12 mouse cellular contexts compared by ENCODE assay signal in genomic region chr9:90232781-90233690, GRCm38 (mm10). TPM values are rescaled to one million over a fixed set of nuclear protein-coding genes. Genes with fewer than 3 reads are reported as not detected.
A peak's percentile ranks its signal among the peaks of the same experiment; 100 is the strongest.
DNase-seq lines count a peak whose midpoint lies in the region; ATAC-seq and TF ChIP-seq lines count a peak whose summit lies in the region.
"Had no signal": no experiment of that assay in that cellular context is flagged by ENCODE, and none has a peak within 500 bp of the region (broad histone marks: within the 10 kb centered on the region; RNA-seq: fewer than 3 reads in every experiment).

No protein-coding gene starts in this region.

- peaks cover 4% of the 10 kb centered on the region; the same call in 1 of the 2 replicates for H3K36me3 ChIP-seq in heart, postnatal 0 days (replicated peaks; ENCODE audit: control insufficient read depth, insufficient read depth, low read length)
- 0 out of 2 replicates have a peak, but pooled peaks cover 5% of the 10 kb centered on the region for H3K36me3 ChIP-seq in hindbrain, embryonic 13.5 days
- H3K36me3 ChIP-seq: heart, embryonic 15.5 days had no signal

- no peak overlapping the region for H3K9ac ChIP-seq in heart, postnatal 0 days (replicated peaks; ENCODE audit: low read depth, low read length)
- no peak overlapping the region for H3K9ac ChIP-seq in hindbrain, embryonic 13.5 days
- H3K9ac ChIP-seq: heart, embryonic 15.5 days; kidney, embryonic 15.5 days had no signal

- WGBS in heart, postnatal 0 days, result 70% methylated on average over 8 of the region's 8 CpGs
- WGBS in hindbrain, embryonic 13.5 days, result 94% methylated on average over 8 of the region's 8 CpGs

- TF ChIP-seq EP300 in heart, postnatal 0 days (IDR thresholded peaks at IDR 0.05; ENCODE audit: low read depth), result no peak

- TF ChIP-seq CTCF in heart, postnatal 0 days (IDR thresholded peaks at IDR 0.05; ENCODE audit: low read depth), result no peak

- no peak overlapping the region for H3K4me2 ChIP-seq in heart, postnatal 0 days (ENCODE audit: low read depth, low read length)
- no peak overlapping the region for H3K4me2 ChIP-seq in hindbrain, embryonic 13.5 days
- H3K4me2 ChIP-seq: heart, embryonic 15.5 days; kidney, embryonic 15.5 days had no signal

- no peaks in the 10 kb centered on the region for H3K9me3 ChIP-seq in heart, postnatal 0 days (replicated peaks; ENCODE audit: control insufficient read depth, low read length)
- no peaks in the 10 kb centered on the region for H3K9me3 ChIP-seq in hindbrain, embryonic 13.5 days
- H3K9me3 ChIP-seq: heart, embryonic 15.5 days; kidney, embryonic 15.5 days had no signal

- 0 out of 2 replicates have a peak overlapping the region, but pooled peaks have one; percentile 25 for H3K27ac ChIP-seq in heart, postnatal 0 days (ENCODE audit: low read depth)
- peak overlapping the region; percentile 54 for H3K27ac ChIP-seq in brown adipose tissue, adult 24 weeks (replicated peaks; ENCODE audit: low read depth, low read length)
- H3K27ac ChIP-seq in hindbrain, embryonic 13.5 days, result no peak overlapping the region
- H3K27ac ChIP-seq: heart, embryonic 15.5 days; kidney, embryonic 15.5 days had no signal

- 0 out of 2 replicates have a peak, but pooled peaks have one; percentile 18 for ATAC-seq in heart, postnatal 0 days (ENCODE audit: insufficient read depth, low read depth)
- ATAC-seq in hindbrain, embryonic 13.5 days (ENCODE audit: low FRiP score), result no peak

- no peak overlapping the region for H3K4me3 ChIP-seq in heart, postnatal 0 days (ENCODE audit: low read depth, low read length)
- H3K4me3 ChIP-seq in brown adipose tissue, adult 24 weeks (ENCODE audit: insufficient read depth, low read depth, low read length), result no peak overlapping the region
- no peak overlapping the region for H3K4me3 ChIP-seq in hindbrain, embryonic 13.5 days
- H3K4me3 ChIP-seq: heart, embryonic 15.5 days; kidney, embryonic 15.5 days had no signal

- intact Hi-C loops in heart, postnatal 36 days (cut with DNase I), result no loop called here

- no peak for DNase-seq in heart, postnatal 0 days (ENCODE audit: low spot score)
- no peak for DNase-seq in heart, postnatal 36 days
- peak; percentile 72 for DNase-seq in 416B (ENCODE audit: low read depth)
- peak; percentile 39 for DNase-seq in lung, postnatal 25 days (ENCODE audit: low spot score)
- DNase-seq in cerebellum, adult 9-11 months, result no peak
- no peak for DNase-seq in ovary, postnatal 36 days (ENCODE audit: low spot score)
- DNase-seq: gastrocnemius, postnatal 25 days; layer of hippocampus, adult 9-11 months had no signal

- H3K27me3 ChIP-seq in heart, postnatal 0 days (ENCODE audit: control insufficient read depth, insufficient read depth, low read length), result no peaks in the 10 kb centered on the region
- no peaks in the 10 kb centered on the region for H3K27me3 ChIP-seq in hindbrain, embryonic 13.5 days
- H3K27me3 ChIP-seq: heart, embryonic 15.5 days; kidney, embryonic 15.5 days had no signal

- peaks cover 9% of the 10 kb centered on the region for H3K4me1 ChIP-seq in heart, postnatal 0 days (ENCODE audit: control insufficient read depth, insufficient read depth)
- H3K4me1 ChIP-seq in brown adipose tissue, adult 24 weeks (ENCODE audit: control insufficient read depth, insufficient read depth, insufficient read length, low read length), result peaks cover 11% of the 10 kb centered on the region
- no peaks in the 10 kb centered on the region for H3K4me1 ChIP-seq in hindbrain, embryonic 13.5 days (replicated peaks)
- H3K4me1 ChIP-seq: kidney, embryonic 15.5 days had no signal

RNA-seq across cellular contexts. Expression of gene Tbc1d2b, which starts 37.6 kb away (rescaled TPM):
- total RNA-seq in heart, postnatal 0 days (2014; rRNA removed; ENCODE audit: low replicate concordance), result 11.6 and 24.7 TPM in 2 replicates
- polyA plus RNA-seq in heart, postnatal 0 days (2015; fragmentation: Nextera tagmentation; extraction: Ambion mirVana), result 2.9 and 3.2 TPM in 2 replicates
- total RNA-seq in heart, postnatal 36 days (2021), result 10 to 100 TPM; 11.2 to 11.8 TPM
- 7.7 and 8.1 TPM in 2 replicates for polyA plus RNA-seq in brown adipose tissue, adult 24 weeks (2012; ENCODE audit: insufficient read depth, insufficient read length, missing spikeins)
- polyA plus RNA-seq in hindbrain, embryonic 13.5 days (2015; fragmentation: Nextera tagmentation; extraction: Ambion mirVana), result 5.9 and 6.5 TPM in 2 replicates

Comparison
In these comparisons a context has a peak if more than half of its experiments do, and no peak if none do; other contexts are left out.
1. DNase-seq: peak in 416B (single experiment) and lung, postnatal 25 days (single experiment); none in heart, postnatal 0 days (single experiment), heart, postnatal 36 days (0 of 2), cerebellum, adult 9-11 months (single experiment) and ovary, postnatal 36 days (single experiment).